Mouse (Mus musculus): ENCODE results near the gene Pla2g12a. TPM values are rescaled to one million over a fixed set of nuclear protein-coding genes. Genes with fewer than 3 reads are reported as not detected.

Gene Pla2g12a
- polyA plus RNA-seq (2012; rRNA removed; ENCODE audit: low replicate concordance) = 45.3 and 45.4 TPM in 2 replicates

DNA sequence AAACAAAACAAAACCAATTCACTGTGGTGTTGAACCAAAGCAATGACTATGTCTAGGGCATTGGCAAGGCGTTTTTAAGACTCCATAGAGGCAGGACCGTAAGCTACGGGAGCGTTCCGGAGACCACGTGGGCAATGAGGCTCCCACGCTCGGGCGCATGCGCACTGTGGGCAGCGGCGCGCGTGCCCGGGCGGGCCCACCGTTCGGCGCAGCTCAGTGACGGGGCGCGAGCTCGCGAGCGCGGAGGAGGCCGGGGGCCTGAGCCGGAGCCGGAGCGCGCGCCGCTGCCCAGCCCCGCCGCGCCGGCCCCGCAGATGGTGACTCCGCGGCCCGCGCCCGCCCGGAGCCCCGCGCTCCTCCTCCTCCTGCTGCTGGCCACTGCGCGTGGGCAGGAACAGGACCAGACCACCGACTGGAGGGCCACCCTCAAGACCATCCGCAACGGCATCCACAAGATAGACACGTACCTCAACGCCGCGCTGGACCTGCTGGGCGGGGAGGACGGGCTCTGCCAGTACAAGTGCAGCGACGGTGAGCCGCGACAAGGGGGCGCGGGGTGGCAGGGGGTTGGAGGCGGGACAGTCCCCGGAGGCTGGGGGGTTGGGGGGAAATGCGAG, at the start of gene Pla2g12a:
Pla2g12a (plus strand) TSS at position 202 of the 617 bp plus-strand sequence.

DNA sequence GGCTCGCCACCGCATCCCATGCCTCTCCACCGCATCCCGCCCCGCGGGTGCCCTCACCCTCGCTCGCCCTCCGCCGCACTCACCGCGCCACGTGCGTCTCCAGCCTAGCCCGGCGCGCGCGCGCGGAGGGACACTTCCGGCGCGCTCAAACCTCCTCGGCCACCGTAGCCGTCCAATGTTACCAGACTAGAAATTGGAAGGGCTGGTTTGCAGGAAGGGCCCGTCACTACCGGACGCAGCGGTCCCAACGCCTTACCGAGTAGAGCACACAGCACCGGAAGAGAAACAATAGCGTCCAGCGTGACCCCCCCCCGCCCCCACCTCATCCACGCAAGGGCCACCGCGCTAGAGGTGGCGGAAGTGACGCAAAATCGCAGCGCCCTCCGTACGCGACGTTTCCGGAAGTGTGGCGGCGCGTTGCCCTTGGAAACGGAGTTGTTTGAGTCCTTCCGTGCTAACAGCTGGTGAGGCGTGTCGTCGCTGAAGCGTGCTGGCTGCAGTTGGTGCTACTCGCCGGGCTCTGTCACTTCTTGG, 47.3 kb upstream of the Pla2g12a start, which contains the start of gene Gar1:
Gar1 (minus strand) TSS at position 362 of the 534 bp plus-strand sequence.

DNA sequence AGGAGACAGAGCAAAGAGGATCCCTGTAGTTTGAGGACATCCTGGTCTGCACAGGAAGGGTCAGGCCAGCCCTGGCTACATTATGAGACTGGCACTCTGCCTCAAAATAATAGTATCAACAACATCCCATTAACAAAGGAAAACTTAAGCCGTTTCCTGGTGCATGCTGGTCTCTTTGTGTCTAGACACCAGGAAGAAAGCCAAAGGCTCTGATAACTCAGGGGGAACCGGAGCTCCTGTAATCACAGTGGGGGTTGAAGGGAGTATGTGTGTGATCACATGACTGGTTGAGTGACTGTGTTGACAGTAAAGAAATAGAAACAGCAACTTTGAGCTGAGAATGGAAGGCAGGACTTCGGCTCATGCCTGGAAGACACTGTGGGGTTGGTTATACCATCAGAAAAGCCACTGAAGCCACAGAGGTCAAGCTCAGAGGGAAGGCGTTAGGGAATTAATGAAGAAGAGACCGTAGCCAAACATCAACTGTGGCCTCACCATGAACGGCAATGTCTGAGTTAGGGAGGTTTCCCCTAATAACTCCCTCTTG, 42.9 kb upstream of the Pla2g12a start, which contains the start of gene Cfi:
Cfi (plus strand) TSS at position 497 of the 547 bp plus-strand sequence.

DNA sequence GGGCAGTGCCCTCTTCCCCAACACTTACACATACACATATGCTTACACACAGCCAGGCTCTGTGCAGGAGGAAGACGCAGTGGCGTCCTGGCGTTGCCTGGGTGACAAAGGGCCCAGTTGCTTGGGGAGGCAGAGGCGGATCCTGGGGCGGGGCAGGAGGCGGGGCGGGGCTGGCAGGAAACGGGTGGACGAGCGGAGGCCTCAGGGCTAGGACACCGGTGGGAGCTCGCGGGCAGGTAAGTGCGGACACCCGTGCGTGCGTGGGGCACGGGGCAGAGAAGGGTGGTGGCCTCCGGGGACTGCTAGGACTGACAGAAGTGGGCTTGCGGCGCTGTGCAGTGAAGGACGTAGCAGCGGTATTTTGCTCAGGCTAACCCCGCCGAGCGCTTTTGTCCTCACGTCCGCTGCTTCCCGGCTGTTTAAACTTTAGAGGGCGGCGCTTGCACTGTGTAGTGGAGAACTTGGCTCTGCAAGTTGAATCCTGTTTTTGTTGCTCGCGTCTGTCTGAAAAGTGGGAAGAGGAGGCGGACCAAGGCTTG, 22.9 kb downstream of the Pla2g12a start, which contains the start of gene Casp6:
Casp6 (plus strand) TSS at position 155 of the 539 bp plus-strand sequence.

Other genes with a start within 250 kb of the Pla2g12a start
- 0.17 and 2.8 TPM in 2 replicates for gene Egf, start 123.3 kb upstream of the Pla2g12a start, polyA plus RNA-seq (2012; rRNA removed; ENCODE audit: low replicate concordance)
- gene Lrit3, start 74.6 kb upstream of the Pla2g12a start, polyA plus RNA-seq (2012; rRNA removed; ENCODE audit: low replicate concordance) = 0.15 and 0.16 TPM in 2 replicates
- not detected in 2 replicates for gene Rrh, start 56.0 kb upstream of the Pla2g12a start, polyA plus RNA-seq (2012; rRNA removed; ENCODE audit: low replicate concordance)
- gene Gar1, start 47.2 kb upstream of the Pla2g12a start, polyA plus RNA-seq (2012; rRNA removed; ENCODE audit: low replicate concordance) = 6.9 and 12.4 TPM in 2 replicates
- 2.3 and 9.1 TPM in 2 replicates for gene Cfi, start 42.7 kb upstream of the Pla2g12a start, polyA plus RNA-seq (2012; rRNA removed; ENCODE audit: low replicate concordance)
- gene Casp6, start 22.8 kb downstream of the Pla2g12a start, polyA plus RNA-seq (2012; rRNA removed; ENCODE audit: low replicate concordance) = 163 and 236 TPM in 2 replicates
- gene Mcub, start 91.6 kb downstream of the Pla2g12a start, polyA plus RNA-seq (2012; rRNA removed; ENCODE audit: low replicate concordance) = 1.1 and 2.0 TPM in 2 replicates
- gene Sec24b, start 182.9 kb downstream of the Pla2g12a start, polyA plus RNA-seq (2012; rRNA removed; ENCODE audit: low replicate concordance) = 24.9 and 44.7 TPM in 2 replicates

Data from duodenum, adult 2 months (tissue).